Mouse (Mus musculus) lung, postnatal 36 days (tissue): Measurements from ENCODE around the gene Ntf3.

ENCODE experiments used
- DNase-seq: peaks from one replicate; pipeline ENCODE4 v3.0.0; 2022; ENCODE audit warnings: mixed read lengths

The Ntf3 gene

DNA sequence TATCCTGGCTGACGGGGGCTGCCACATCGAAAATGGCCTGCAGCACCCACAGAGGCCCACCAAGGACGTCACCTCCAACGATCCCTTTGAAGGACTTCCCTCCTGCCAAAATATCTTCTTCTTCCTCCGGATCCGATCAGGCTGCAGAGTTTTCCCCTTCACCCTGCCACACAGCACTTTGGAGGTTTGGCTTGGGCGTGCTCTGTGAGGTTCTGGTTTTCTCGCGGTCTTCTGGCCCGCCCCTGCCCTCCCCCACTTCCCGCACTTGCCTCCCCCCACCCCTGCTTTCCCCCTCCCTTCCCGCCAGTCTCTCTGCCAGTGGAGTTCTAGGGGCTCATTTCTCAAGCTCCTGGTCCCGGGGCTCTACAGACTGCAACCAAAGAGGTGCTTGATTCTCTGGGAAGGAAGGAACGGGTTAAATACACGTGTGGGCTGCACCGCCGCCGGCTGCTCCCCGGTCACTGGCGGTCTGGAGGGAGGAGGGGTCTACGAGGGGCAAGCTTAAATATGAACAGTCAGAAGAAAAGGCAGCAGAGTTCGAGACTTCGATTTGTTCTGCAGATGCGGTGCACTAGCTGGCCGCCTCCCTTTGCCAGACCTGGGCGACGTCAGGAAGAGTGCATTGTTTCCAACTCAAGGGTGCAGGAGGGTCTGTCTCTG lies at the start of gene Ntf3:
Gene Ntf3 (minus strand): TSS at position 363 of the 660 bp plus-strand sequence.
- DNase-seq, result no peak

DNA sequence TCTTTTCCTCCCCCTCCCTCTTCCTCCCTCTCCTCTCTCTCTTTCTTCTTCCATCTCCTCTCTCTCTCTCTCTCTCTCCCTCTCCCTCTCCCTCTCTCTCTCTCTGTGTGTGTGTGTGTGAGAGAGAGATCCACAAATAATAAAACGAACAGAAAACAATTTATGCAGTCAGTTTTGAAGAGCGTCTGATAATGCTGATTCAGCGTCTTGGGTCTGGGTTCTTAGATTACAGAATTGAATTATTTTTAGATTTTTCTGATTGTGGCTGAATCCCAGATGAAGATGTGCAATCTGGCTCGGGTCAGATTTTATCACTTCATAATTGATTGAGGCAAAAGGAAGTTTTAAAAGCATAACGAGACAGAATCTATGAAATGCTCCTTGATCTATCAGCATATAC lies 46.6 kb upstream of the Ntf3 start:
- DNase-seq, result no peak

DNA sequence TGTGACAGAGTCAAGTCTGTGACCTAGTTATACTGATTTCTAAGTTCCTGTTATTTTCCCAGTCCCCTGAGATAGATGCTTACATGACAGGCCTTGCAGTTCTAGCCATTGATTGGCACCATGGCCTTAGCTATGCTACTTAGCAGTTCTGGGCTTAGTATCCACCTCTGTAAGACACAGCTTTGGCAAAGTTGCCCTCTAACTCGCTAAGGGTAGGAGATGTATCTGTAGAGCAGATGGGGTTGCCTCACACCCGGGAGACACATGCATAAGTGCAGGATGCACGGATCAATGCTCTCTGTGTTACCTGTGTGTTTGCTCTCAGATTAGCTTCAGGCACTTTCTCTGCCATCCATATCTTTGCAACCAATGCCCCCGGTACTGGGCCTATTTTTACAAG lies 36.7 kb upstream of the Ntf3 start:
- DNase-seq, result no peak

DNA sequence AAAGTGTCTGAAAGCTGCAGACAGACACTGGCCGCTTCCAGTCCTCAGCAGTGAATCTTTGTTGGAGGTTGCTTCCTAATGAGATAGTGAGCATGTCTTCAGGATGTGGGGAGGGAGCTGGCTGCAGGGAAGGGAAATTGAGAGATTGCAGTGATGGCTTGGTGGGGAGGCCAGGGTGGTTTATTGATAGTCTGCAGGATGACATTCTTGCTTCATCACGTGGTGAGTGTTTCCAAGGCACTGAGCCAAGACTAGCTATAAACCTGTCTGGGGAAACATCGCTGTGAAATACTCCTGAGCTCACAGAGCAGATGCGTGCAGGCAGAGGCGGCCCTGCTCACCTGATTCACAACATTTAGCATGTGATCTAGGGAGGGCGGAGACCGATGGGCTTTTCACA lies 36.2 kb upstream of the Ntf3 start:
- DNase-seq, result no peak

DNA sequence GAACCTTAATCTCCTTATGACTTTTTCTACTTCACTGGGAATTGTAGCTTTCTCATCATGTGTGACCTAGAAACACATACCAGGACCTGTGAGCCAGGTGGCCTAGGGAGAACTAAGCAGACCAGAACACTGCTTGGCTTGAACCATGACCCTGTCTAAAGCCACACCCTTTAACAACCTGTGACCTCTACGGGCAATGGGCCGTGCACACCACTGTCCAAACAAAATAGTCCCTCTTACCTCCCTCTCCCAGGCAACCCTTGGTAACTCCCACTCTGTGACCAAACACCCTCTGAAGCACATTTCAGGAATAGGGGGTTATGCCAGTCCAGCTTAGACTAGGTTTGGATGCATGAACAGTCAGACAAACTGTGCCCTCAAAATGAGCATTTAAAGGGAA lies 35.0 kb upstream of the Ntf3 start:
- no peak for DNase-seq

DNA sequence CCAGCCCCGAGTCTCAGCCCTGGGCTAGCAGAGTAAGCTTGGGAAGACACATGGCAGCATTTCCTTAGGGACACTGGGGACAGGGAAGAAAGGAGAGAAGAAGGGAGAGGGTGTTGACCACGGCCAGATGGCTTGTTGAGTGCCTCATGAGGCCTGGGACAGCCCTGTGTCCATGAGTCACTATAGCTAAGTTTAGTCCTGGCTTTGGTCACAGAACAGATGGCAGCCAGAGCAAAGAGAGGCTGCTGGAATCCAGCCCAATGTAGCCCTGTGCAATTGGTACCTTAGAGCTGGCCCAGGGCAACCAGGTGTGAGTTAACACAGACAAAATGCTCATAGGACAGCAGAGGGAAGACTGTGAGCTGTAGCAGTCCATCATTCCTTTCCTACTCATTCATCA lies 33.2 kb upstream of the Ntf3 start:
- no peak for DNase-seq

DNA sequence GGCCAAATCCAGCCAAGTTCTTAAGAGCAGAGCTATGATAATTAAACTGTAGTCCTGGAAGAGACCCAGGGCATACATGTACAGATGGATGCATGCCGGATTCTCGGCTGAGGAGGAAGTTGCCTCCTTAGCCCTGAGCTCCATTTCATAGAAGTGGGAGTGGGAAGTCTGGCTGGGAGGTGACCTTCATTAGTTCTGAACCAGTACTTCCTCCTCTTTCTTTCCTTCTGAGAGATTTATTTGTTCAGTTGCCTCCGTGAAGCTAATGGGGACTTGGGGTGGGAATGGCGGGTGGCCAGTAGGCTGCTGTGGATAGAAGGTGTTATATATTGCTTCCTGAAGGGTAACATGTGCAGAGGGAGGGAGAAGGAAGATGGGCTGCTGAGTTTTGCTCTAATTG lies 28.1 kb upstream of the Ntf3 start:
- DNase-seq, result no peak

DNA sequence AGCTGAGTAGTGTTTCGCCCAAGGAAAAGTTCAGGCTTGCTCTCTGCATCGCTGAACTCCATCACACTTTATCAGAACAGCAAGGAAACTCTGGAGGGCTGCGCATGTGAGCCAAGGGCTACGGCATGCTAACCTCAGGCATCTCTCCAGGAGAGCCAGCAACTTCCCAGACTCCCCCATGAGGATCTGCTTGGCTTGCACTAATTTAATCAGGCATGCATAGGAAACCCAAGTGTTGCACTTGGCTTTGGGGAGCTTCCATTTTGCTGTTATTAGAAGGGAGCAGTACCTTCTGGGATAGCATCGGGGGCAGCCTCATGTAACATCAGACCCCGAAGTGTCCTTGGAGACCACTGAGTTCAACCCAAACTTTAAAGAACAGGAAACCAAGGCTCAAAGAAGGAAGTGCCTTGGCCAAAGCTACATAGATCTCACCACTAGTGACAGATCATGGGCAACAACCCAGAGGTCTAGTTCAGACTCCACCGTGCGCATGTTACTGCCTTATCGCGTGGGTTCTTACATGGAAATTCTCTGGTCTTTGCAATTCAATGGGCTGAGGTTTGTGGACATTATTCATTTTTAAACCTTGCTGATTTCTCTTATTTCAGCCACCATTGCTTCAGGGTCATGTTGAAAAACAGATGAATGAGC lies 23.6 kb upstream of the Ntf3 start:
- DNase-seq, result no peak

DNA sequence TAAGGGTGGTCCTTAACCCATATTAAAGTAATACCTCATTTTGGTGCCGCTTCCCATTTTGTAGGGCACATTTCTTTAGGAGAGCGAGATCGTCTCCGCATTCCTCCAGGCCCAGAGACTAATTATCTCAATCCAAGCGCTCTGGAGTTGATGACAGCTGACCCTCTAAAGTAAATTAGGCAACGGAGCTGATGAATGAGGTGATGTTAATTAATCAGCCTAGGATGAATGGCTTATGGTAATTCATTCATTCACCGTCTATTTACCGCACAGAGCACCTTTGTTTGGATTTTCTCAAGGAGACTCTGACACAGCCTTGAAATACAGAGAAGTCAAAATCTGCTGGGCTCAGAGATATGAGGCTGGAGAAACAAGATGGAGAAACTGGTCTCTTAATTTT lies 20.7 kb upstream of the Ntf3 start:
- DNase-seq, result no peak

DNA sequence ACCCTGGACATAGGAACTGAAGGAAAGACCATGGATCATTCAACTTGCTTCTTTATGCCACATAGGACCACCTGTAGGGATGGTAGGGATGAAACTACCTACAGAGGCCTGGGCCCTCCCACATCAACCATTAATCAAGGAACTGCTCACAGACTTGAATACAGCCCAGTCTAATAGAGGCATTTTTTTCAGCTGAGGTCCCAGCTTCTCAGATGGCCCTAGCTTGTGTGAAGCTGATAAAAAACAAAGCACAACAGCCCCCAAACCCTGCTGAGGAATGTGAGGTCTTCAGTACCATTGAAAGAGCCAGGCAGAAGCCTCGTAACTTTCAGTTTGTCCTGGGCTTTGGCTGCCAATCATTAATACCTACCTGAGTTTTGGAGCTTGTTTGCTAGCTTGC lies 19.4 kb upstream of the Ntf3 start:
- DNase-seq, result no peak

DNA sequence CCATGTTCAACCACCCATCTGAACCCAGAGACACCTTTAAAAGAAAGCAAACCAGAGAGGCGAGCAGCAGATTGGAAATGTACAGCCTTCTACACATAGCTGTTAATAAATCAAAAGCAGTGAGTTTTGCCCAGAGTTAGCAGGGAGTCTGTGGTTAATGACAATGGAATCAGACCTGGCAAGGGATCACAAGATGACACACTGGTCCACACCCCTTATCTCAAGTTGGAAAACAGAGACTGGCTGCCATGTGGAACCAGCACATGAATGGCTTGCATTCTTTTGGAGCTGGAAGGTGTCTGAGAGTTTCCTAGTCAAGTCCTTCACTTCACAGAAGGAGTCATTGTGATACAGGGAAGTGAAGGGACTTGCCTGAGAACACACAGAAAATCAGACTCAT lies 5.4 kb upstream of the Ntf3 start:
- no peak for DNase-seq

DNA sequence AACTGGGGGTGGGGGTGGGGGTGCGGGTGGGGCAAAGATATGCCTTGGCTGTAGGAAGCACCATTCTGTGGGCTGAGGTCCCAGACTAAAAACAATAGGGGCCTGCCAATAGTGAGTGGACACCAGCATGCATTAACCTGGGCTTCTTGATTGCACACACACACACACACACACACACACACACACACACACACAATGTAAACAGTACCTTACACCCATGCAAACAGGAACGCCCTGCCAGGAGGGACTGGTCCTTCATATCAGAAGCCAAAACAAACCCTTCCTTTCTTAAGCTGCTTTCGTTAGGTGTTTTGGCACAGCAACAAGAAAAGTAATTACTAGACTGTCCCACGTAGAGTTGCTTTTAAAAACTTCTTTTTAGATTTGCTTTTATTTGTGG lies 4.1 kb upstream of the Ntf3 start:
- peak; percentile 15 for DNase-seq

DNA sequence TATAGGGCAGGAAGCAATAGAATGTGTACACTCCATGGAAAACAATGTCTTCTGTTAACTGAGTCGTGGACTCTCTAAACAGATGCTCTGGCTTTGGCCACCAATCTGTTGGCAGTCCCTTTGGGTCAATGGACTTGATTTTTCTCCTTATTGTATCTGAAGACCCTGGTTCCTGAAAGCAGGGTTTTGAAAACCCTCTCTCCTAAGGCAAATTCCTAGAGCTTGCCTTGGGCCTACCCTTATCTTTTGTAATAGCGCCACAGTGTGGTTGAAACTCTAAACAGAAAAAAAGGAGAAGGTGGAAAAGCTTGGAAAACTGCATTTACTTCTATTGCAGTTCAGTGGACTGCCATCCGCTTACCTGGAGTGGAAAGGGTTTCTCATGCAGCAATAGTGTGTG lies 1.0 kb upstream of the Ntf3 start:
- DNase-seq, result peak; percentile 77

DNA sequence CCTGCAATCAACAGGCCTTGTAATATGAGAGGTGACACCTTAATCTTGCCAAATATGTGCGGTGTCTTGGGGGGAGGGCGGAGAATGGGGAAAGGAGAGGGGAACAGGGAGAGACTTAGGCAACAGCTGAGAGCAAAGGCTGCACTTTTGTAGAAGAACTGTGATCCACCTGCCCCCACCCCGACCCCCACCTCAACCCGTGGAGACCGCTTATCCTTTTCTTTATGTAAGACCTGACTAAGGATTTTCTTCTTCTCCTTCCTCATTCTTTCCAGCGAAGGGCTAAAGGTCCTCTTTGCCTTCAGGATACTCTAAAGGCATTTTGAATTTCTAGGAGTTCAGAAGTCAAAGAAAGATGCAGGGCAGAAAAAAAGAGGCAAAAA lies 489 bp upstream of the Ntf3 start:
- no peak for DNase-seq

DNA sequence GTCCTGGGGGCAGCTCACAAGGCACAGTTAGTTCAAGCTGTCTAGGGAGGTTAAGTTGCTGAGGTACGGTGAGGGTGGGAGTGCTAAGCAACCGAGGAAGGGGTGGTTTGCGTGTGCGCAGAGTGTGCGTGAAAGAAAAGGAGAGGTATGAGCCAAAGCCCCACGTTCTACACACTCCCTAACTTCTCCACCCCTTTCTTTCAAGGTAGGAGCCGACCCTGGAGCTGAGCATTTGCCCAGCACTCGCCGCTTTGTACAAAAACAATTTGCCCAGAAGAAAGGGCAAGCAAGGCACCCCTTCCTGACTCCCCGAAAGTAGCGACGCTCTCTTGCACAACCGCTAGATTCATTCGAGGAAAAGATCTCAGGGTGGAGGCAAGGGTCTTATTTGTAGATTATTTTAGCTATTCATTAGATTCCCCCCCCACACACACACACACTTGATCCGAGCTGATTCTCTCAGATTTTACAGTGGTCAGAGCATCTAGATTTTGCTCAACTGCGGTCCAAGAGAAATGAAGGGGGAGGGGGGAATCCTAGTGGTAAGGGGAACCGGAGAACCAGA lies 1.0 kb downstream of the Ntf3 start:
- DNase-seq, result no peak

DNA sequence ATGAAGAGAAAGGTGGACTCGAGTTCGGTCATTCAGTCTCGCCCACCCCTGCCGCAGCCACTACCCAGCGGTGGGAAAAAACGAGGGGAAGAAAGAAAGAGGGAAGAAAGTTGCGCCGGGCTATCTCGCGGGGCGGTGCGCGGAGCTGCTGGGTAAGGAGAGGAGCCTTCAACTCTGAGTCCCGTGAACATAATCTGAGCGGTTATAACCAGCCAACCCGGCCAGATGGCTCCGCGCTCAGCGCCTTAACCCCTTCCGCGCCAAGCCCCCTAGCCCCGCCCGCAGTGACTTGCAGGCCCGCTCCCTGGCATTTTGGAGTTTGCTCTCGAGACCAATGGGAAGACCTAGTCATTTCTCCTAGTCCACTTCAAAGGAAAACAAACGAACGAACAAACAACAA lies 1.9 kb downstream of the Ntf3 start:
- DNase-seq, result no peak

DNA sequence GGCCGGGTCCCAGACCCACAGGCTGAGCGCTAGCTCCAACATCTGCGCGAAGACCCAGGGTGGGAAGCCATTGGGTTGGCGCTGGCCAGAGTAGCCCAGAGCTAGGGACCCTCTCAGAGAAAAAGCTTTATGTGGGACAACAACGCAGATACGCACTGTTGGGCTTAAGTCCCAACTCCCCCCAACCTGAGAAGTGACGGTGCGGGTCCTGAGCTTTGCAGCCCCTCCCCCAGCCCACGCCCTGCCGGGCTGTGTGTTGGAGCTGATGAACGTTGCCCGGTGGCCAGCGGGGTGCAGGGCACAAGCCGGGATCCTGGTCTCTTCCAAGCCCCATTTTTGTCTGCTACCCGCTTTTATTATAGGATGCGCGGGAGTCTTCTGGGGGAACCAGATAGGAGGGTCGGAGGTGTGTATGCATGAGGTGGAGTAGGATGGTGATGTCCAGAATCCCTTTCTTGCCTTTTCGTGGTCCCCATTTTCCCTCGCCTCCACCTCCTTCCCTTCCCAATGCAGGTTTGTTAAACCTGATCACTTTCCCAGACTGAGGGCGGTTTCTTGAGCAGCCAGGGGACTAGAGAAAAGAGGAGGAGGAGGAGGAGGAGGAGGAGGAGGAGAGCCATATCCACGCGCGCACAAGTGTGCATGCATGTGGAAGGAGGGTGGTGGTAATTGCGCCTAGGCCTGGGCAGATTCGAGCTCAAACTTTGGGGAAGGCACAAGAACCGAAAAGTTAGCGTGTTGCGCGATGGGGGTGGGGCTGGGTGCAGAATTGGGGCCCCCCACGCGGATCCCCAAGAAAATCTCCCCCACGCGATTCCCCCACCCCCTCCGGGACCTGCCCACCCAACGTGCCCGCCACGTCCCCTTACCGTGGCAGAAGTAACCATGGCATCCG lies 2.6 kb downstream of the Ntf3 start:
- no peak for DNase-seq

DNA sequence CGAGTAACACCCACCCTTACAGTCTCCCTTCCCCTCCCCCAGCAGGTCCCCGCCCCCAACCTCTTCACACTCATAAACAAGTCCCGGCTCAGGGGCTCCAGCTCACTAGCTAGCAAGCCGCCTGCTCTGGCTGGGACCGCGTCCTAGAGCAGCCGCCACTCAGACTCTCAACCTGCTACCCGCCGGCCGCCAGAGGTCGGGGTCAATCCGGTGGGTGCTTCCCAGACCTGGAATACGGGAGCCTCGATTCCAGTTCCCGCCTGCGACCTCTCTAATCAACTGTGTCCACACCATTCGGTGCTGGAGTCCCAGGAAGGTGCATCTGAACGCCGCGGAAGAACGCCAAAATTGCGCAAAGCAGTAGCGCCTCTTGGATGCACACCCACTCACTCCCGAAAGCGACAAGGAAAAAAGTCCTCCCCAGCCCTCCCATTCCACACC lies 3.5 kb downstream of the Ntf3 start:
- peak; percentile 34 for DNase-seq

DNA sequence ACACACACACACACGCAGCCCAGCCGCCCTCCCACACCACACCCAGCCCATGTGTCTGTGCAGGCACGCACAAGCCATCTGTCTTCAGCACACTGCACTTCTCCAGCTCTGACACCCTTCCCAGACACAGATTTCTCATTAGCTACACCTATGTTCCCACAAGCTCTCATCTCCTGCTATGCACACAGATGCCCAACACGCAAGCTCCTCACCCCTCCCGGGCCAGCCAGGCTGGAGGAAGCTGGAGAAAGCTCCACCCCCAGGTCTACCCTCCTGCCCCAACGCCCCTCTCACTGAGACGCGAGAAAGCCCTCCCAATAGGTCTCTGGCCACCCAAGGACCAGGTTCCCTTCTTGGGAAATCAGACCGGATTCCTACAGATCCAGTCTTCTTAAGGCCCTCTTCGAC lies 4.4 kb downstream of the Ntf3 start:
- no peak for DNase-seq

DNA sequence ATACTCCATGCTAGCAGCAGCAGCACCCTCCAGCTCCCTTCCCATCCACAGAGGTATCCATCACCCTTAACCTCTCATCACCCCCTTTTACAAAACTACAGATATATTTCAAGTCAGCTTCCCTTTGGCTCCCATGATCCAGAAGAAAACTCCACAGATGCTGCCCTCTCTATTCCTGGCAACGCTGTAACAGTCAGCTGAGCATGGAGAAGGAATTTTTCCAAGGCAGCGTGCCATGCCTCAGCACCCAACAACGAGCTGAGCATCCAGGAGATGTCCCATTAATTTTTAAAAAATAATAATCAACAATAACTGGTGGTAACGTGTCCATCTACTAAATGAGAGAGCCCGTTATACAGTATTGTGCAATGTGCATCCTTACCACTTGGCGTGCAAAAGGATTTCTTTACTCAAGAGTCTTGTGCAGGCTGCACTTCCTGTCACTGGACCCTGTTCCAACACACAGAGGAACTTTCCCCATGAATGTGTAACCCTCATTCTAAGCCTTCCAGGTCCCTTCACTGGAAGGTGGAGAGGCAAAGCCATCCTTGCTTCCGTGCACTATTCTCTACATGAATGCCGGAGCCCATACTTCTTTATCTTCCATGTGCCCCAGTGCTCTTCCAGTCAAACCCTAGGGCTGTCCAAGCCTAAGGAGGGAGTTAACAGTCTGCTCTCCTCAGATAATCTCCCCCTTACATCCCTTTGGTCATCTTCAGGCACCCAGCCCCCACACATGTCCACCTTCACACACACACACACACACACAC lies 5.0 kb downstream of the Ntf3 start:
- no peak for DNase-seq

DNA sequence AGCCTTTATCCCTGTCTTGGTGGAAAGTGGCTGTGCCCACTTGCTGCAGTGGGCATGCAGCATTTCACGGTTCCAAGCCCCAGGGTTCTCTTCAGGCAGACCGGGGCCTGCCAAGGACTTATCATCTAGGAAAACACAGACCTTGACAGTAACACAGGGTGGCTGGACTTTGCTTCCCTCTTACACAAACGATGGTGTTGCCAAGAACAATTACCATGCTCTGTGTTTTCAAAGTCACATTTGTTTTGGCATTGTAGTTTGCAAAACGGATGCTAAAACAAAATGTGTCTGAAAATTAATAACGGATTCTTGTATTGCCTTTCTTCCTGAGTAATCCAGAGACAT lies 6.7 kb downstream of the Ntf3 start:
- DNase-seq, result no peak

DNA sequence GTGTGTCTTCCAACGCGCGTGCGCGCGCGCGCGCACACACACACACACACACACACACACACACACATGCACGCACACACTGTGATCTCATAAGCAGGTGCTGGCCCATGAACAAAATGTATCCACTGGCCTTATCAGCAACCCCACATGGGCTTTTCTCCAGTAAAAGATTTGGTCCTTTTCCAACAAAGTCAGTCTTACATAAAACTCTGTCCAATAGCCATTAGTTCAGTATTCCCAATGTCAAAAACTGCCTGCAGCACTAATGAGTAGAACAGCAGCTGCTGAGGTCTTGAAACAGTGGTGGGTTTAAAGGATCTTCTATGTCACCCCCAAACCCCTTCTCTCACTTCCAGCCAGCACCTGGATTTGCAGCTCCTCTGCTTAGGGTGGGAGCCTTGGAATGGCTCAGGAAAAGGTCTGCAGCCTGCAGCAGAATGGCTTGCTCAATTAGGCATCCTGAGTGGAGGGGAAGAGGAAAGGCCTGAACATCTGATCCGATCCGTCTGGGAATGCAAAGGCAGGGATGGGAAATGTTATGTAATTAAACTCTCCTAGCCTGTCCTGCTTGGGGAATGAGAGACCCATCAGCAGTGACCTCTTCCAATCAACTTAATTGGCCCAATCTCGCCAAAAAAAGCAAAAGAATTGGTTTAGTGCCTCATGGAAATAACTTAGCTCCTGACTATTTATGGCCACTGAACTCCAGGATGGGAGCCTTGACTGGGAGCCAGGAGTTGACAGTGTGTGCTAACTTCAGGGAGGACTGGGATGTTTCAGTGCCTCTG lies 7.2 kb downstream of the Ntf3 start:
- peak; percentile 24 for DNase-seq
